In genomic region chr7:29491861-29492260, GRCm38 (mm10) we compare ENCODE assay signal across 13 mouse cellular contexts. TPM values are rescaled to one million over a fixed set of nuclear protein-coding genes. Genes with fewer than 3 reads are reported as not detected.
DNase-seq lines count a peak whose midpoint lies in the region; ATAC-seq and TF ChIP-seq lines count a peak whose summit lies in the region.
"Had no signal": no experiment of that assay in that cellular context is flagged by ENCODE, and none has a peak within 500 bp of the region (broad histone marks: within the 10 kb centered on the region; RNA-seq: fewer than 3 reads in every experiment).

No protein-coding gene starts in this region.

- peak overlapping the region; percentile 47 for H3K27ac ChIP-seq in lung, embryonic 16.5 days (ENCODE audit: low read length)
- peak overlapping the region; percentile 23; the same call in 1 of the 2 replicates for H3K27ac ChIP-seq in intestine, embryonic 14.5 days (ENCODE audit: low read depth)
- H3K27ac ChIP-seq in small intestine, adult 2 months (ENCODE audit: insufficient read depth, low read depth, low read length), result peak overlapping the region; percentile 58
- H3K27ac ChIP-seq: embryonic facial prominence, embryonic 15.5 days; layer of hippocampus, adult 2 months had no signal

- no peaks in the 10 kb centered on the region for H3K9me3 ChIP-seq in lung, embryonic 16.5 days (ENCODE audit: control insufficient read depth, low read length)
- no peaks in the 10 kb centered on the region for H3K9me3 ChIP-seq in intestine, embryonic 14.5 days (ENCODE audit: control insufficient read depth, low read length)
- H3K9me3 ChIP-seq: embryonic facial prominence, embryonic 15.5 days had no signal

- ATAC-seq in lung, embryonic 16.5 days (ENCODE audit: low read depth), result no peak
- no peak for ATAC-seq in intestine, embryonic 14.5 days (replicated peaks; ENCODE audit: low FRiP score, low TSS enrichment, low read depth)
- ATAC-seq: forebrain, postnatal 0 days had no signal

- TF ChIP-seq POLR2A in small intestine, adult 2 months (IDR thresholded peaks at IDR 0.05; ENCODE audit: low read depth, low read length), result no peak

- H3K36me3 ChIP-seq in lung, embryonic 16.5 days (ENCODE audit: control insufficient read depth, insufficient read depth, low read length), result peaks cover 4% of the 10 kb centered on the region; the same call in 1 of the 2 replicates
- no peaks in the 10 kb centered on the region for H3K36me3 ChIP-seq in intestine, embryonic 14.5 days (ENCODE audit: control insufficient read depth, insufficient read depth, low read length)
- H3K36me3 ChIP-seq in small intestine, adult 2 months (ENCODE audit: control insufficient read depth, insufficient read depth, low read length), result 0 out of 2 replicates have a peak, but pooled peaks cover 1% of the 10 kb centered on the region
- H3K36me3 ChIP-seq: embryonic facial prominence, embryonic 15.5 days had no signal

- H3K9ac ChIP-seq in lung, embryonic 16.5 days (ENCODE audit: low read length), result no peak overlapping the region
- no peak overlapping the region for H3K9ac ChIP-seq in intestine, embryonic 14.5 days (ENCODE audit: low read length)
- H3K9ac ChIP-seq: embryonic facial prominence, embryonic 15.5 days; forebrain, postnatal 0 days had no signal

- no peak for DNase-seq in lung, postnatal 4 days
- peak; percentile 91 for DNase-seq in MEL-GATA-1-ER (ENCODE audit: extremely low read depth, low read depth)
- no peak for DNase-seq in intestine, embryonic 14.5 days (ENCODE audit: low spot score)
- DNase-seq in layer of hippocampus, postnatal 10 days (ENCODE audit: low spot score in 2 of 2), result no peak
- no peak for DNase-seq in right cerebral cortex, postnatal 25 days
- DNase-seq: cerebellum, adult 9-11 months; forebrain, postnatal 0 days; kidney, adult 2 months; left cerebral cortex, postnatal 4 days had no signal

- H3K27me3 ChIP-seq in lung, embryonic 16.5 days (ENCODE audit: control insufficient read depth, insufficient read depth, low read depth, low read length), result no peaks in the 10 kb centered on the region
- no peaks in the 10 kb centered on the region for H3K27me3 ChIP-seq in intestine, embryonic 14.5 days (replicated peaks; ENCODE audit: control insufficient read depth, insufficient read depth, low read length)
- no peaks in the 10 kb centered on the region for H3K27me3 ChIP-seq in small intestine, adult 2 months (ENCODE audit: control insufficient read depth, insufficient read depth, low read length)
- H3K27me3 ChIP-seq: embryonic facial prominence, embryonic 15.5 days had no signal

- H3K4me3 ChIP-seq in lung, embryonic 16.5 days (ENCODE audit: low read length), result no peak overlapping the region
- no peak overlapping the region for H3K4me3 ChIP-seq in intestine, embryonic 14.5 days (ENCODE audit: low read depth, low read length)
- H3K4me3 ChIP-seq in small intestine, adult 2 months (ENCODE audit: low read depth, low read length), result no peak overlapping the region
- H3K4me3 ChIP-seq: embryonic facial prominence, embryonic 15.5 days; layer of hippocampus, adult 2 months had no signal

- H3K4me2 ChIP-seq in lung, embryonic 16.5 days (ENCODE audit: low read depth, low read length), result no peak overlapping the region
- H3K4me2 ChIP-seq in intestine, embryonic 14.5 days (ENCODE audit: low read length), result no peak overlapping the region
- H3K4me2 ChIP-seq: embryonic facial prominence, embryonic 15.5 days had no signal

- WGBS in lung, embryonic 16.5 days, result 61% methylated on average over 3 of the region's 3 CpGs
- 64% methylated on average over 3 of the region's 3 CpGs for WGBS in intestine, embryonic 14.5 days
- WGBS in small intestine, adult 2 months, result 16% methylated on average over 3 of the region's 3 CpGs

- H3K4me1 ChIP-seq in lung, embryonic 16.5 days (replicated peaks; ENCODE audit: control insufficient read depth, insufficient read depth, low read length), result peaks cover 49% of the 10 kb centered on the region
- peaks cover 22% of the 10 kb centered on the region for H3K4me1 ChIP-seq in intestine, embryonic 14.5 days (replicated peaks; ENCODE audit: control insufficient read depth, insufficient read depth, low read length)
- peaks cover 43% of the 10 kb centered on the region; the same call in 1 of the 2 replicates for H3K4me1 ChIP-seq in small intestine, adult 2 months (ENCODE audit: control insufficient read depth, insufficient read depth, insufficient read length, low read length)

- TF ChIP-seq CTCF in small intestine, adult 2 months (IDR thresholded peaks at IDR 0.05; ENCODE audit: extremely low read depth, insufficient read length, insufficient replicate concordance, low read depth, low read length), result no peak

RNA-seq across cellular contexts. Expression of gene Sipa1l3, which starts 26.6 kb away (rescaled TPM):
- 21.6 and 21.8 TPM in 2 replicates for polyA plus RNA-seq in lung, embryonic 16.5 days (2015; fragmentation: Nextera tagmentation; extraction: Ambion mirVana)
- polyA plus RNA-seq in intestine, embryonic 14.5 days (2014; fragmentation: Nextera tagmentation; extraction: Ambion mirVana), result 17.0 and 22.5 TPM in 2 replicates
- 79.0 and 192 TPM in 2 replicates for polyA plus RNA-seq in small intestine, adult 2 months (2012; rRNA removed)
- 100 to 1,000 TPM; 122 to 125 TPM for total RNA-seq in layer of hippocampus, postnatal 10 days (2021)
